Mouse (Mus musculus) hindbrain, postnatal 0 days (tissue): Measurements from ENCODE around the gene Trak1. TPM values are rescaled to one million over a fixed set of nuclear protein-coding genes. Genes with fewer than 3 reads are reported as not detected.
A peak's percentile ranks its signal among the peaks of the same experiment; 100 is the strongest.
"Not testable (repeated sequence)": the region's sequence is repeated elsewhere in the genome, so short reads cannot be mapped to it uniquely, and the experiment has no call there.

ENCODE experiments used
- ATAC-seq: fragments of 200-750 bp; cut with Nextera tagmentation; 2 replicates; pipeline ENCODE4 v1.8.0; 2017; ENCODE audit warnings: mild to moderate bottlenecking, moderate TSS enrichment, moderate library complexity
- DNase-seq: peaks from one replicate; pipeline ENCODE4 v3.0.0-alpha.2; 2015; ENCODE audit warnings: low spot score
- H3K27ac ChIP-seq: fragments of 300-500 bp; sonication (generic); 2 replicates; pipeline ENCODE4 v1.5.1; 2014; ENCODE audit warnings: mild to moderate bottlenecking
- H3K27me3 ChIP-seq: fragments of 300-500 bp; sonication (generic); 2 replicates; pipeline ENCODE4 v1.6.1; 2014; ENCODE audit warnings: low read length, mixed read lengths; ENCODE audit not compliant: insufficient read depth
- H3K36me3 ChIP-seq: fragments of 300-500 bp; sonication (generic); 2 replicates; pipeline ENCODE4 v1.6.1; 2014; ENCODE audit warnings: low read length, mixed read lengths; ENCODE audit not compliant: insufficient read depth
- H3K4me1 ChIP-seq: fragments of 300-500 bp; sonication (generic); 2 replicates; pipeline ENCODE4 v1.6.1; 2014; ENCODE audit warnings: antibody characterized with exemption, low read length, mixed read lengths; ENCODE audit not compliant: insufficient read depth
- H3K4me2 ChIP-seq: fragments of 300-500 bp; sonication (generic); 2 replicates; pipeline ENCODE4 v1.6.1; 2014; ENCODE audit warnings: low read depth, mild to moderate bottlenecking, low read length, moderate library complexity, mixed read lengths
- H3K4me3 ChIP-seq: fragments of 300-500 bp; sonication (generic); 2 replicates; pipeline ENCODE4 v1.5.1; 2014; ENCODE audit warnings: low read length
- H3K9ac ChIP-seq: fragments of 300-500 bp; sonication (generic); replicated peaks from 2 replicates; pipeline ENCODE4 v1.6.1; 2014; ENCODE audit warnings: mild to moderate bottlenecking, low read length, moderate library complexity, mixed read lengths
- H3K9me3 ChIP-seq: fragments of 300-500 bp; sonication (generic); 2 replicates; pipeline ENCODE4 v1.6.1; 2016; ENCODE audit warnings: low read length, mixed read lengths
- CTCF ChIP-seq: IDR thresholded peaks from 2 replicates; pipeline ENCODE4 v1.5.1; 2016; ENCODE audit warnings: antibody characterized with exemption, control low read depth, low read depth
- WGBS: fragments of 180-500 bp; shearing (Covaris S2); extraction: QIAGEN DNeasy Blood & Tissue Kit; methylation state at CpG from one replicate; pipeline ENCODE4 v1.1.7; 2014; 5-methylcytosine and 5-hydroxymethylcytosine counted together
- polyA plus RNA-seq: library from polyadenylated mRNA; unstranded; fragments of >200 nt; fragmentation: Nextera tagmentation; extraction: Ambion mirVana; gene quantifications from 2 replicates; pipeline ENCODE4 v1.2.1, GENCODE M21; 2015
- total RNA-seq: library from RNA; depleted of rRNA; stranded (reverse); fragments of >200 nt; gene quantifications from 2 replicates; pipeline ENCODE4 v1.2.3, GENCODE M21; 2014

The Trak1 gene
- total and polyA plus RNA-seq, 2 experiments from 2014 or later = 57.8 to 129 TPM

- Histone ChIP-seq H3K4me1 (no peaks in the 10 kb centered on the region), H3K4me2 (no peak overlapping the region), H3K27me3 (no peaks in the 10 kb centered on the region), H3K9ac (no peak overlapping the region), H3K4me3 (no peak overlapping the region), H3K27ac (peak overlapping the region; percentile 27; the same call in 1 of the 2 replicates), H3K36me3 (peaks cover 50% of the 10 kb centered on the region; the same call in 1 of the 2 replicates), H3K9me3 (no peaks in the 10 kb centered on the region)
- ATAC-seq (peak; percentile 60; the same call in 1 of the 2 replicates), DNase-seq (no peak)
- WGBS = 68% methylated on average over 31 of the region's 31 CpGs
- no peak for TF ChIP-seq CTCF
These were observed 146.5 kb downstream of the Trak1 start for GRCm38 (mm10) chr9:121443696-121444366.

GRCm38 (mm10) chr9:121444367-121444707 lies 147.0 kb downstream of the Trak1 start:
- Histone ChIP-seq H3K27me3 (no peaks in the 10 kb centered on the region), H3K4me3 (no peak overlapping the region), H3K27ac (no peak overlapping the region), H3K9ac (no peak overlapping the region), H3K36me3 (peaks cover 55% of the 10 kb centered on the region; the same call in 1 of the 2 replicates), H3K9me3 (no peaks in the 10 kb centered on the region), H3K4me1 (no peaks in the 10 kb centered on the region), H3K4me2 (no peak overlapping the region)
- DNase-seq = peak; percentile 45
- TF ChIP-seq CTCF = no peak
- WGBS = 50% methylated on average over 3 of the region's 3 CpGs
- ATAC-seq = no peak

- Histone ChIP-seq H3K4me2 (no peak overlapping the region), H3K9ac (no peak overlapping the region), H3K4me1 (no peaks in the 10 kb centered on the region), H3K27me3 (no peaks in the 10 kb centered on the region), H3K36me3 (peaks cover 66% of the 10 kb centered on the region; the same call in 1 of the 2 replicates), H3K4me3 (no peak overlapping the region), H3K9me3 (no peaks in the 10 kb centered on the region), H3K27ac (no peak overlapping the region)
- ATAC-seq = no peak
- WGBS = 95% methylated on average over 2 of the region's 2 CpGs
- peak; percentile 58 for TF ChIP-seq CTCF
- DNase-seq = peak; percentile 35
These were observed 148.1 kb downstream of the Trak1 start for GRCm38 (mm10) chr9:121445364-121445763.

GRCm38 (mm10) chr9:121446431-121446831 lies 149.1 kb downstream of the Trak1 start:
- Histone ChIP-seq H3K9ac (no peak overlapping the region), H3K4me2 (no peak overlapping the region), H3K4me1 (no peaks in the 10 kb centered on the region), H3K4me3 (no peak overlapping the region), H3K9me3 (no peaks in the 10 kb centered on the region), H3K27ac (no peak overlapping the region), H3K27me3 (no peaks in the 10 kb centered on the region), H3K36me3 (peaks cover 74% of the 10 kb centered on the region; the same call in 1 of the 2 replicates)
- TF ChIP-seq CTCF = 0 out of 2 replicates have a peak, but pooled peaks have one; percentile 9
- ATAC-seq (no peak), DNase-seq (no peak)
- WGBS = 70% methylated on average over 13 of the region's 13 CpGs

GRCm38 (mm10) chr9:121452342-121452942 lies 155.1 kb downstream of the Trak1 start:
- H3K4me3 ChIP-seq, ATAC-seq, H3K9me3 ChIP-seq, H3K4me1 ChIP-seq, H3K4me2 ChIP-seq, DNase-seq, H3K27me3 ChIP-seq, H3K9ac ChIP-seq, H3K27ac ChIP-seq: not testable (repeated sequence)
- 37% methylated on average over 9 of the region's 9 CpGs for WGBS
- H3K36me3 ChIP-seq = peaks cover 87% of the 10 kb centered on the region

- H3K9me3 ChIP-seq = no peaks in the 10 kb centered on the region
- 94% methylated on average over 3 of the region's 3 CpGs for WGBS
- no peaks in the 10 kb centered on the region for H3K27me3 ChIP-seq
- ATAC-seq (no peak), DNase-seq (no peak)
- H3K9ac ChIP-seq = no peak overlapping the region
- H3K4me3 ChIP-seq = no peak overlapping the region
- H3K27ac ChIP-seq = no peak overlapping the region
- H3K4me1 ChIP-seq = no peaks in the 10 kb centered on the region
- H3K4me2 ChIP-seq = no peak overlapping the region
- H3K36me3 ChIP-seq = peaks cover 71% of the 10 kb centered on the region
- no peak for TF ChIP-seq CTCF
These were observed 157.6 kb downstream of the Trak1 start for GRCm38 (mm10) chr9:121454891-121455290.
